Mouse (Mus musculus) liver, adult 2 months (tissue): ENCODE results near the gene Srgap3. TPM values are rescaled to one million over a fixed set of nuclear protein-coding genes. Genes with fewer than 3 reads are reported as not detected.

ENCODE experiments used
- DNase-seq: peaks from one replicate; pipeline ENCODE4 v3.0.0-alpha.2; 2011; ENCODE audit warnings: low read depth, low spot score; ENCODE audit errors: extremely low read depth
- H3K27ac ChIP-seq: fragments of 200-500 bp; replicated peaks from 2 replicates; pipeline ENCODE4 v1.5.1; 2012; ENCODE audit warnings: low read depth, mild to moderate bottlenecking, control low read depth, inconsistent platforms, low read length; ENCODE audit not compliant: insufficient read depth
- H3K27me3 ChIP-seq: fragments of 200-500 bp; 2 replicates; pipeline ENCODE4 v1.6.1; 2012; ENCODE audit warnings: mild to moderate bottlenecking, moderate library complexity, low read length, inconsistent platforms; ENCODE audit not compliant: control insufficient read depth, insufficient read depth
- H3K36me3 ChIP-seq: fragments of 200-500 bp; 2 replicates; pipeline ENCODE4 v1.6.1; 2012; ENCODE audit warnings: low read length, inconsistent platforms; ENCODE audit not compliant: control insufficient read depth, insufficient read depth
- H3K4me1 ChIP-seq: fragments of 200-500 bp; 2 replicates; pipeline ENCODE4 v1.6.1; 2011; ENCODE audit warnings: low read length; ENCODE audit not compliant: control insufficient read depth, insufficient read depth
- H3K4me3 ChIP-seq: fragments of 200-500 bp; 2 replicates; pipeline ENCODE4 v1.5.1; 2011; ENCODE audit warnings: low read depth, mild to moderate bottlenecking, control low read depth, low read length, moderate library complexity; ENCODE audit not compliant: insufficient read depth
- H3K79me2 ChIP-seq: fragments of 200-500 bp; 2 replicates; pipeline ENCODE4 v1.6.1; 2012; ENCODE audit warnings: inconsistent platforms, mild to moderate bottlenecking, low read length, moderate library complexity; ENCODE audit not compliant: control insufficient read depth, insufficient read depth
- H3K9ac ChIP-seq: fragments of 200-500 bp; 2 replicates; pipeline ENCODE4 v1.6.1; 2012; ENCODE audit warnings: low read depth, mild to moderate bottlenecking, control low read depth, inconsistent platforms, low read length
- CTCF ChIP-seq: fragments of 200-500 bp; IDR thresholded peaks from 2 replicates; pipeline ENCODE4 v1.5.1; 2011; ENCODE audit warnings: low read depth, low read length, control low read depth
- POLR2A ChIP-seq: fragments of 200-500 bp; IDR thresholded peaks from 2 replicates; pipeline ENCODE4 v1.6.1; 2011; ENCODE audit warnings: low read length, control low read depth; ENCODE audit not compliant: insufficient read depth; ENCODE audit errors: extremely low read depth
- WGBS: fragments of 180-500 bp; shearing (Covaris S2); methylation state at CpG from one replicate; pipeline ENCODE4 v1.1.7; 2018; 5-methylcytosine and 5-hydroxymethylcytosine counted together
- polyA plus RNA-seq: library from polyadenylated mRNA; depleted of rRNA; stranded (reverse); fragments of >200 nt; gene quantifications from 2 replicates; pipeline ENCODE4 v1.2.3, GENCODE M21; 2012
- total RNA-seq: library from RNA; depleted of rRNA; stranded (reverse); fragments of >200 nt; gene quantifications from 2 replicates; pipeline ENCODE4 v1.2.3, GENCODE M21; 2014

Gene Srgap3
- total and polyA plus RNA-seq, 2 experiments = 0.69 to 0.83 TPM

DNA sequence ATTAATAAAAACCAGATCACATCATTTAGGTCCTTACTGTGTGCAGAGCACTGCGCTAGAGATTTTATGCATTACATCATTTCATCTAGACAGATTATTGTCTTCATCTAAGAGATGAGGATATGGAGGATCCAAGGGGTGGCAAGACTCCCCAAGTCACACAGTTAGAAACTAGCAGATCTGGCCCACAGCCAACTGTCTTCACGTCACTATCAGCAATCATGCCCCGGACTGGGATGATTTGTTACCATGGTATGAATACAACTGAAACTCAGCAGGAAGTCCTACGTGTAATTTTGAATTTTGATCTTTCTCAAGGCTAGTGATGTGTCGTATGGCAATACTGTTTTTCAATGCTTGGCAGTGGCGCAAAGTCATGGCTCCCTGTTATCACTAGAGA lies 18.2 kb downstream of the Srgap3 start:
- WGBS = 84% methylated on average over 6 of the region's 6 CpGs
- Histone ChIP-seq H3K4me3 (no peak overlapping the region), H3K9ac (no peak overlapping the region), H3K79me2 (no peaks in the 10 kb centered on the region), H3K27ac (no peak overlapping the region), H3K27me3 (no peaks in the 10 kb centered on the region), H3K4me1 (no peaks in the 10 kb centered on the region), H3K36me3 (no peaks in the 10 kb centered on the region)
- no peak for DNase-seq
- TF ChIP-seq POLR2A (no peak), CTCF (no peak)

DNA sequence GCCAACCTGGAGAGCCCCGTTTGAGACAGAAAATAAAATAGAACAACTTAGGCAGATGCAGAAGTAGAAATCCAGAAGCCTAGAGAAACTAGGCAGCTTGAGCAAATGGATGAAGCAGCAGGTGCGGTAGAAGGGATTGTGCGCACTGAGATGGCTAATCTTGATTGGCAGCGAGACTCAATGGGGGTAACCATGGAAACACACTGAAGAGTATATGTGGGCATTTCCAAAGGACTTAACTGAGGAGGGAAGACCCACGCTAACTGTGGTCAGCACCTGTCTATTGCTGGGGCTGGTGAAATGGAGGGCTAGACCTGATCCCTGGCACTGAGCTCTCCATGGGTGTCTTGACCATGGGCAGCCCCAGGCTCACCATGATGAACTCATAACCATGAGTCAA lies 19.7 kb downstream of the Srgap3 start:
- Histone ChIP-seq H3K36me3 (no peaks in the 10 kb centered on the region), H3K4me1 (no peaks in the 10 kb centered on the region), H3K27me3 (no peaks in the 10 kb centered on the region), H3K4me3 (no peak overlapping the region), H3K27ac (no peak overlapping the region), H3K9ac (no peak overlapping the region), H3K79me2 (no peaks in the 10 kb centered on the region)
- no peak for DNase-seq
- TF ChIP-seq CTCF = no peak
- 93% methylated on average over 5 of the region's 5 CpGs for WGBS

DNA sequence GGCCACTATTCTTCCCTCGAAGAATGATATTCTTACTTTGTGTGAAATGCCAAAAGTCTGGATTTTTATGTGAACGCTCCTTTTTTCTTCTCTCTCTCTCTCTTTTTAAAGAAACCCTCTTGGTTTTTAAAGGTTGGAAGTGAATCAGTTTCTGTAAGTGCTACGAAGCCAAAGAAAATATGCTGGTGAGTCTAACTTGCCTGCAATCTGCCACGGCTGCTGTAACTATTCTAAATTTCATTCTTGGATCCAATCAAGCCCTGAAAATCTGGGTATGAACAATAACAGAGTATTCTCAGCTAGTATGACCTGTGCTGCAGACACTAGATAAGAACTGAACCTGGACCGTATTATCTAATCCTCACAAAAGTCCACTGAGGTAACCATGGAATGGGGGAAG lies 21.1 kb downstream of the Srgap3 start:
- Histone ChIP-seq H3K4me3 (no peak overlapping the region), H3K4me1 (no peaks in the 10 kb centered on the region), H3K79me2 (no peaks in the 10 kb centered on the region), H3K36me3 (no peaks in the 10 kb centered on the region), H3K27me3 (no peaks in the 10 kb centered on the region), H3K9ac (no peak overlapping the region), H3K27ac (no peak overlapping the region)
- DNase-seq = no peak
- WGBS = 90% methylated on average over 5 of the region's 5 CpGs
- no peak for TF ChIP-seq POLR2A
- no peak for TF ChIP-seq CTCF

DNA sequence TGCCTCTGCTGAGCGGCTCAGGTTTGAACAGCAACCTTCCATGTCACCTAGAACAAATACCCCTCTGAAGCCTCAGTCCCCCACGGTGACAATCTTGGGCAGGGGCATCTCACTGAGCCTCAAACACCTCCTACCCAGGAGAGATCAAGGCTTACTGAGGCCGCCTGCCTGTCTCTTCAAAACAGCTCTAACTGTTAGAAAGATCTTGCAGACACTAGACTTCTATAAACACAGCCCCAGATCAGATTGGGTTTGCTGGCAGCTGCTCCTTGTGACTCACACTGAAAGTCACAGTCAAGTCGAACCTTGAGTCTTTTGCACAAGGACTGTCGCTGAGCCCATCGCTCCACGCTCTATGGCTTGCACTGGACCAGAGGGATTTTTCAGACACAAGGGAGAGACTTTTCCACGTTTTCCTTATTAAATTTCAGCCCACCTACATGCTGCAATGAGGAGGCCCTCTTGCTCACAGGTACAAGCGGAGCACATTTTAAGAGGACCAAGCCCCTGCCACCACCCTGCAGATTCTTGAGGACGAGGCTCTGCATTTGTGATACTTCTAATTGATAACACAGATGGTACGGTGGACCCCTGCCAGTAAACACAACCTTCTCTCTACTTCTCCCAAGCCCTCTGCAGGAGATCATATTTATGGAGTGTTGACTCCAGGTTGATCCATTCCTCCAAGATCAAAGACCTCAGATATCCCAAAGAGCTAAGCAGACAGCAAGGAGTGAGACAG lies 21.7 kb downstream of the Srgap3 start:
- Histone ChIP-seq H3K4me1 (no peaks in the 10 kb centered on the region), H3K79me2 (no peaks in the 10 kb centered on the region), H3K9ac (no peak overlapping the region), H3K36me3 (no peaks in the 10 kb centered on the region), H3K27me3 (no peaks in the 10 kb centered on the region), H3K4me3 (no peak overlapping the region), H3K27ac (no peak overlapping the region)
- TF ChIP-seq POLR2A (no peak), CTCF (no peak)
- 64% methylated on average over 11 of the region's 11 CpGs for WGBS
- DNase-seq = no peak

DNA sequence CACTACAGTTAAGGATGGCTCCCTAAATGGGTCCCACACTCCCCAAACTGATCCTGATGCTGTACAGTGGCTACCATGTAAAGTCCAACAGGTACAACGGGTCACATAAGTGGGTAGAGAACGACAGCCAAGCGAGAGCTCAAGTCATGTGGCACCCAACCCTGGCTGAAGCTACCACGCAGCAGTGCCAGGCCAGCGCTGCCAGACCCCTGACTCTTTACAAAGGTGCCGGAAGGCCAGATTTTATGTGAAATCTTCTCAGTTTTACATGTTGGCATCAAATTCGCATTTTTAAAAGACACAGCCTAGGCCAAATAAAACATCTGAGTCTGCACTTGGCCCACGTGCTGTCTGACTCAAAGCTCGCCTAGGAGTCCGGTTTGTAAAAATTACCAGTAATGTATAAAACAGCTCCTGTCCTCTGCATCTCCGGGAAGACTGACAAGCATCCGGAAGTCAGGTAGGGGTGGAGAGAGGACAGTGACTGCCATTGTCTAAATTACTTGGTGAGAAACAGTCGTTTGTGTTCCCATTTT lies 22.4 kb downstream of the Srgap3 start:
- Histone ChIP-seq H3K9ac (no peak overlapping the region), H3K36me3 (no peaks in the 10 kb centered on the region), H3K27ac (no peak overlapping the region), H3K79me2 (no peaks in the 10 kb centered on the region), H3K4me3 (no peak overlapping the region), H3K27me3 (no peaks in the 10 kb centered on the region), H3K4me1 (no peaks in the 10 kb centered on the region)
- no peak for DNase-seq
- TF ChIP-seq CTCF (no peak), POLR2A (no peak)
- WGBS = 85% methylated on average over 13 of the region's 13 CpGs

DNA sequence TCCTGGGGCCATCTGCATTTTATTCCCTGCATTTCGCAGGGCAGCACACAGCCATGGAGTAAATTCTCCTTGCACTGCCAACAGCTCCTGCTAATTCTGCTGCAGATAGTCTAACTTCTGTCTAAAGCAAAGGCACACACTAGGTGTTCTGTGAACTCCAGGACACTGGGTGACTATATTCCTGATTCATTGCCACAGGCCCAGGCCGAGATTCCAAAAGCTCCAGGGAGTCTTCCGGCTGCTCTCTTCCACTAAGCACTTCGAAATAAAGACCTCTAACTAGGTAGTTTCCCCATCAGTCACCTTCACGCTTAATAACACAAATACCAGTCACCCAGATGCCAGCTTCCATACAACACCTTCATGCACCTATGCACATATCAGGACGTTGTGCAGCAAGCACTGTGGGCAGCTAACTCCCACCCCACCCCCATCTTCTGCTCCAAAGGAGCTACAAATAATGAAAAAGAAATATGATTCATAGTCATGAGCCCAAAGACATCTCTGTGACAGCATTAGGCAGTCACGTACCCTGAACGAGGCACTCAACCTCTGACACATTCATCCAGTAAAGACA lies 26.4 kb downstream of the Srgap3 start:
- H3K4me3 ChIP-seq = no peak overlapping the region
- no peak overlapping the region for H3K9ac ChIP-seq
- H3K27ac ChIP-seq = no peak overlapping the region
- TF ChIP-seq CTCF (no peak), POLR2A (no peak)
- no peaks in the 10 kb centered on the region for H3K36me3 ChIP-seq
- H3K27me3 ChIP-seq = no peaks in the 10 kb centered on the region
- WGBS = 90% methylated on average over 8 of the region's 8 CpGs
- H3K4me1 ChIP-seq = no peaks in the 10 kb centered on the region
- H3K79me2 ChIP-seq = no peaks in the 10 kb centered on the region
- no peak for DNase-seq
